12 mouse cellular contexts compared by ENCODE assay signal in the genomic region with DNA sequence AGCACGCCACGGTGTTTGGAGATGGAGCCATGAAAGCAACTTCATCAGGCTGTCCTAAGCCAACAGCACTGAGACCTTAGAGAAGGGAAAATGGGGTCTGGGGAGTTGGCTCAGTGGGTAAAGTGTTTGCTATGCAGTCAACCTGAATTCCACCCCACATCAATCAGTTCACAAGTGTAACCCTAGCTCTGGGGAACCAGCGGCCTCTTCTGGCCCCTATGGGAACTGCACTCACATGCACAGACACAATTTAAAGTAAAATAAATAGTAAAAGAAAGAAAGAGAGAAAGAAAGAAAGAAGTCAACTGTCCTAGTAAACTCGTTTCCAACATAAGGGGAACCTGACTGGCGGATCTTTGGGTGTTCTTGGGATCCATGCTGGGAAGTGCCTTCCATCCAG. TPM values are rescaled to one million over a fixed set of nuclear protein-coding genes. Genes with fewer than 3 reads are reported as not detected.
"Had no signal": no experiment of that assay in that cellular context is flagged by ENCODE, and none has a peak within 500 bp of the region (broad histone marks: within the 10 kb centered on the region; RNA-seq: fewer than 3 reads in every experiment).

No protein-coding gene starts in this region.

- DNase-seq: kidney, adult 11 months; kidney, adult 9 months; kidney, postnatal 14 days; layer of hippocampus, postnatal 36 days; right cerebral cortex, postnatal 14 days; thymus, adult 18-20 months; thymus, postnatal 36 days had no signal

- H3K9ac ChIP-seq: limb, embryonic 12.5 days; midbrain, embryonic 13.5 days; stomach, embryonic 15.5 days had no signal

- H3K9me3 ChIP-seq: midbrain, embryonic 13.5 days; stomach, embryonic 15.5 days had no signal

- H3K4me3 ChIP-seq: limb, embryonic 12.5 days; midbrain, embryonic 13.5 days; stomach, embryonic 15.5 days had no signal

- H3K4me1 ChIP-seq: midbrain, embryonic 13.5 days had no signal

- H3K27ac ChIP-seq: limb, embryonic 12.5 days; midbrain, embryonic 13.5 days; stomach, embryonic 15.5 days had no signal

- H3K4me2 ChIP-seq: limb, embryonic 12.5 days; midbrain, embryonic 13.5 days; stomach, embryonic 15.5 days had no signal

- H3K36me3 ChIP-seq: limb, embryonic 12.5 days; midbrain, embryonic 13.5 days; stomach, embryonic 15.5 days had no signal

RNA-seq across cellular contexts. Expression of gene Celf5, which starts 31.3 kb away (rescaled TPM):
- total RNA-seq: liver, adult 2 months; megakaryocyte progenitor cell, adult 5-6 weeks had no signal
- polyA plus RNA-seq: liver, adult 2 months had no signal
